Mouse (Mus musculus): ENCODE measurements around the gene Hrc. TPM values are rescaled to one million over a fixed set of nuclear protein-coding genes. Genes with fewer than 3 reads are reported as not detected.
A peak's percentile ranks its signal among the peaks of the same experiment; 100 is the strongest.

The Hrc gene
- polyA plus RNA-seq, 1 experiment from 2014 or later = 0.76 TPM

GRCm38 (mm10) chr7:45341303-45341702 is 6.2 kb downstream of the Hrc start:
- H3K9ac ChIP-seq (ENCODE audit: low read depth, low read length) = no peak overlapping the region
- H3K4me3 ChIP-seq (ENCODE audit: low read depth, low read length) = 0 out of 2 replicates have a peak overlapping the region, but pooled peaks have one; percentile 54
- TF ChIP-seq CTCF (IDR thresholded peaks at IDR 0.05; ENCODE audit: low read depth) = peak; percentile 98
- H3K4me2 ChIP-seq (replicated peaks; ENCODE audit: low read depth) = peak overlapping the region; percentile 91
- H3K4me1 ChIP-seq (replicated peaks; ENCODE audit: control insufficient read depth, insufficient read depth, low read length) = peaks cover 16% of the 10 kb centered on the region
- H3K9me3 ChIP-seq (ENCODE audit: control insufficient read depth) = no peaks in the 10 kb centered on the region
- no peaks in the 10 kb centered on the region for H3K27me3 ChIP-seq (replicated peaks; ENCODE audit: control insufficient read depth, insufficient read depth, low read length)
- H3K27ac ChIP-seq (ENCODE audit: low read depth, low read length) = no peak overlapping the region
- no peaks in the 10 kb centered on the region for H3K36me3 ChIP-seq (ENCODE audit: control insufficient read depth, insufficient read depth)
- ATAC-seq = peak; percentile 72
- 2% methylated on average over 8 of the region's 8 CpGs for whole genome bisulfite sequencing

- Histone ChIP-seq H3K27ac (ENCODE audit: low read depth, low read length) (no peak overlapping the region), H3K36me3 (ENCODE audit: control insufficient read depth, insufficient read depth) (no peaks in the 10 kb centered on the region; the same call in 1 of the 2 replicates), H3K4me1 (replicated peaks; ENCODE audit: control insufficient read depth, insufficient read depth, low read length) (peaks cover 16% of the 10 kb centered on the region), H3K27me3 (replicated peaks; ENCODE audit: control insufficient read depth, insufficient read depth, low read length) (no peaks in the 10 kb centered on the region), H3K9me3 (ENCODE audit: control insufficient read depth) (no peaks in the 10 kb centered on the region), H3K4me3 (ENCODE audit: low read depth, low read length) (no peak overlapping the region), H3K9ac (ENCODE audit: low read depth, low read length) (no peak overlapping the region), H3K4me2 (replicated peaks; ENCODE audit: low read depth) (no peak overlapping the region)
- WGBS = 90% methylated on average over 11 of the region's 11 CpGs
- ATAC-seq = no peak
- TF ChIP-seq CTCF (IDR thresholded peaks at IDR 0.05; ENCODE audit: low read depth) = no peak
Measured at GRCm38 (mm10) chr7:45342081-45342480, 7.0 kb downstream of the Hrc start.

- Histone ChIP-seq H3K27ac (ENCODE audit: low read depth, low read length) (no peak overlapping the region), H3K9me3 (ENCODE audit: control insufficient read depth) (no peaks in the 10 kb centered on the region), H3K9ac (ENCODE audit: low read depth, low read length) (no peak overlapping the region), H3K36me3 (ENCODE audit: control insufficient read depth, insufficient read depth) (no peaks in the 10 kb centered on the region; the same call in 1 of the 2 replicates), H3K27me3 (replicated peaks; ENCODE audit: control insufficient read depth, insufficient read depth, low read length) (no peaks in the 10 kb centered on the region), H3K4me2 (replicated peaks; ENCODE audit: low read depth) (no peak overlapping the region), H3K4me1 (replicated peaks; ENCODE audit: control insufficient read depth, insufficient read depth, low read length) (peaks cover 6% of the 10 kb centered on the region; the same call in 1 of the 2 replicates), H3K4me3 (ENCODE audit: low read depth, low read length) (no peak overlapping the region)
- 27% methylated on average over 13 of the region's 13 CpGs for WGBS
- ATAC-seq = no peak
- peak; percentile 65 for TF ChIP-seq CTCF (IDR thresholded peaks at IDR 0.05; ENCODE audit: low read depth)
Measured at GRCm38 (mm10) chr7:45343543-45343942, 8.5 kb downstream of the Hrc start.

GRCm38 (mm10) chr7:45346905-45347304 is 11.8 kb downstream of the Hrc start:
- no peak for TF ChIP-seq CTCF (IDR thresholded peaks at IDR 0.05; ENCODE audit: low read depth)
- no peak for ATAC-seq
- Histone ChIP-seq H3K27me3 (replicated peaks; ENCODE audit: control insufficient read depth, insufficient read depth, low read length) (no peaks in the 10 kb centered on the region), H3K4me1 (replicated peaks; ENCODE audit: control insufficient read depth, insufficient read depth, low read length) (no peaks in the 10 kb centered on the region), H3K9ac (ENCODE audit: low read depth, low read length) (no peak overlapping the region), H3K9me3 (ENCODE audit: control insufficient read depth) (no peaks in the 10 kb centered on the region), H3K4me3 (ENCODE audit: low read depth, low read length) (no peak overlapping the region), H3K36me3 (ENCODE audit: control insufficient read depth, insufficient read depth) (no peaks in the 10 kb centered on the region; the same call in 1 of the 2 replicates), H3K27ac (ENCODE audit: low read depth, low read length) (no peak overlapping the region), H3K4me2 (replicated peaks; ENCODE audit: low read depth) (no peak overlapping the region)
- WGBS = 73% methylated on average over 13 of the region's 13 CpGs

- Histone ChIP-seq H3K27me3 (replicated peaks; ENCODE audit: control insufficient read depth, insufficient read depth, low read length) (no peaks in the 10 kb centered on the region), H3K4me2 (replicated peaks; ENCODE audit: low read depth) (no peak overlapping the region), H3K4me3 (ENCODE audit: low read depth, low read length) (no peak overlapping the region), H3K9me3 (ENCODE audit: control insufficient read depth) (no peaks in the 10 kb centered on the region), H3K27ac (ENCODE audit: low read depth, low read length) (no peak overlapping the region), H3K4me1 (replicated peaks; ENCODE audit: control insufficient read depth, insufficient read depth, low read length) (no peaks in the 10 kb centered on the region), H3K36me3 (ENCODE audit: control insufficient read depth, insufficient read depth) (no peaks in the 10 kb centered on the region), H3K9ac (ENCODE audit: low read depth, low read length) (no peak overlapping the region)
- ATAC-seq = no peak
- WGBS = 20% methylated on average over 5 of the region's 5 CpGs
- no peak for TF ChIP-seq CTCF (IDR thresholded peaks at IDR 0.05; ENCODE audit: low read depth)
Measured at GRCm38 (mm10) chr7:45353041-45353440, 18.0 kb downstream of the Hrc start.

GRCm38 (mm10) chr7:45355318-45356020 is 20.4 kb downstream of the Hrc start:
- H3K4me1 ChIP-seq (replicated peaks; ENCODE audit: control insufficient read depth, insufficient read depth, low read length) = no peaks in the 10 kb centered on the region
- no peak for TF ChIP-seq CTCF (IDR thresholded peaks at IDR 0.05; ENCODE audit: low read depth)
- peaks cover 7% of the 10 kb centered on the region; the same call in 1 of the 2 replicates for H3K27me3 ChIP-seq (replicated peaks; ENCODE audit: control insufficient read depth, insufficient read depth, low read length)
- H3K27ac ChIP-seq (ENCODE audit: low read depth, low read length) = no peak overlapping the region
- 72% methylated on average over 15 of the region's 15 CpGs for WGBS
- H3K36me3 ChIP-seq (ENCODE audit: control insufficient read depth, insufficient read depth) = no peaks in the 10 kb centered on the region
- H3K9me3 ChIP-seq (ENCODE audit: control insufficient read depth) = no peaks in the 10 kb centered on the region
- no peak for ATAC-seq
- no peak overlapping the region for H3K4me3 ChIP-seq (ENCODE audit: low read depth, low read length)
- H3K9ac ChIP-seq (ENCODE audit: low read depth, low read length) = no peak overlapping the region
- no peak overlapping the region for H3K4me2 ChIP-seq (replicated peaks; ENCODE audit: low read depth)

All from intestine, postnatal 0 days (tissue).